Mouse (Mus musculus) kidney, embryonic 15.5 days (tissue): ENCODE results near the gene Wnk3. TPM values are rescaled to one million over a fixed set of nuclear protein-coding genes. Genes with fewer than 3 reads are reported as not detected.
"Not testable (repeated sequence)": the region's sequence is repeated elsewhere in the genome, so short reads cannot be mapped to it uniquely, and the experiment has no call there.

Experiments used
- ATAC-seq: fragments of 200-750 bp; cut with Nextera tagmentation; replicated peaks from 2 replicates; pipeline ENCODE4 v1.8.0; 2017; ENCODE audit warnings: moderate TSS enrichment; ENCODE audit not compliant: low FRiP score
- H3K27ac ChIP-seq: fragments of 300-500 bp; sonication (generic); 2 replicates; pipeline ENCODE4 v1.5.1; 2015; ENCODE audit warnings: mild to moderate bottlenecking, inconsistent platforms
- H3K27me3 ChIP-seq: fragments of 300-500 bp; sonication (generic); 2 replicates; pipeline ENCODE4 v1.6.1; 2015; ENCODE audit warnings: inconsistent platforms
- H3K36me3 ChIP-seq: fragments of 300-500 bp; sonication (generic); 2 replicates; pipeline ENCODE4 v1.6.1; 2015; ENCODE audit warnings: inconsistent platforms
- H3K4me1 ChIP-seq: fragments of 300-500 bp; sonication (generic); 2 replicates; pipeline ENCODE4 v1.6.1; 2015; ENCODE audit warnings: inconsistent platforms
- H3K4me2 ChIP-seq: fragments of 300-500 bp; sonication (generic); 2 replicates; pipeline ENCODE4 v1.6.1; 2015; ENCODE audit warnings: moderate library complexity, mild to moderate bottlenecking, inconsistent platforms
- H3K4me3 ChIP-seq: fragments of 300-500 bp; sonication (generic); replicated peaks from 2 replicates; pipeline ENCODE4 v1.5.1; 2015; ENCODE audit warnings: mild to moderate bottlenecking, inconsistent platforms
- H3K9ac ChIP-seq: fragments of 300-500 bp; sonication (generic); 2 replicates; pipeline ENCODE4 v1.6.1; 2015; ENCODE audit warnings: mild to moderate bottlenecking, inconsistent platforms
- H3K9me3 ChIP-seq: fragments of 300-500 bp; sonication (generic); replicated peaks from 2 replicates; pipeline ENCODE4 v1.6.1; 2016; ENCODE audit warnings: inconsistent platforms
- WGBS: fragments of 180-500 bp; shearing (Covaris S2); methylation state at CpG from one replicate; pipeline ENCODE4 v1.1.7; 2015; ENCODE audit warnings: mixed read lengths; 5-methylcytosine and 5-hydroxymethylcytosine counted together
- polyA plus RNA-seq: library from polyadenylated mRNA; unstranded; fragments of >200 nt; fragmentation: Nextera tagmentation; extraction: Ambion mirVana; gene quantifications from 2 replicates; pipeline ENCODE4 v1.2.1, GENCODE M21; 2015

Gene Wnk3
- 1.9 and 2.2 TPM in 2 replicates for polyA plus RNA-seq

GRCm38 (mm10) chrX:151197778-151198177, at the start of gene Wnk3:
Gene Wnk3 (plus strand): TSS chrX:151198078.
- H3K9me3 ChIP-seq, result no peaks in the 10 kb centered on the region

DNA sequence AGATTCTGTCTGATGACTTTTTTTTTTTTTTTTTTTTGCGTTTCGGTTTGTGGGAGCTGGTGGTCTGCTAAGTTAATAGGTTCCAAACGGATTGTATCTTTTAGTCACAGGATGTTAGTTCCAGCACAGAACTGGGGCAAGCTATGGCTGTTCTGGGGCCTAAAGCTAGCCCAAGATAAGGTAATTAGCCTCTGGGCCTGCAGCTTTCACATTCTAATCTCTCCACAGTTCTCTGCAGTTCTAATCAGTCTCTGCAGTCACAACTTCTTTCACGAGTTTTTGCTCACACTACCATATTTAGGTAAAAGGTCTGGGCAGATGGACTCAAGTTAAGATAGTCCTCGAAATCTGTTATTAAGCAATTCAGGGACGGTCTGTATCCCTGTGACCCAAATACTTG, 39.5 kb upstream of the Wnk3 start:
- Histone ChIP-seq H3K36me3 (no peaks in the 10 kb centered on the region), H3K4me2 (no peak overlapping the region), H3K4me1 (no peaks in the 10 kb centered on the region), H3K4me3 (no peak overlapping the region), H3K9ac (no peak overlapping the region), H3K27me3 (no peaks in the 10 kb centered on the region; the same call in 1 of the 2 replicates), H3K27ac (no peak overlapping the region), H3K9me3 (no peaks in the 10 kb centered on the region)
- 66% methylated on average over 6 of the region's 6 CpGs for WGBS
- no peak for ATAC-seq

More at GRCm38 (mm10) chrX:151197778-151198177, at the start of gene Wnk3:
- no peak for ATAC-seq
- Histone ChIP-seq H3K4me2 (no peak within 1 kb of the TSS), H3K27ac (no peak within 1 kb of the TSS), H3K27me3 (peaks cover 5% of the 10 kb centered on the region; the same call in 1 of the 2 replicates), H3K9ac (no peak within 1 kb of the TSS), H3K4me3 (no peak within 1 kb of the TSS), H3K36me3 (no peaks in the 10 kb centered on the region), H3K4me1 (no peaks in the 10 kb centered on the region)
- 95% methylated on average over 2 of the region's 2 CpGs for WGBS

DNA sequence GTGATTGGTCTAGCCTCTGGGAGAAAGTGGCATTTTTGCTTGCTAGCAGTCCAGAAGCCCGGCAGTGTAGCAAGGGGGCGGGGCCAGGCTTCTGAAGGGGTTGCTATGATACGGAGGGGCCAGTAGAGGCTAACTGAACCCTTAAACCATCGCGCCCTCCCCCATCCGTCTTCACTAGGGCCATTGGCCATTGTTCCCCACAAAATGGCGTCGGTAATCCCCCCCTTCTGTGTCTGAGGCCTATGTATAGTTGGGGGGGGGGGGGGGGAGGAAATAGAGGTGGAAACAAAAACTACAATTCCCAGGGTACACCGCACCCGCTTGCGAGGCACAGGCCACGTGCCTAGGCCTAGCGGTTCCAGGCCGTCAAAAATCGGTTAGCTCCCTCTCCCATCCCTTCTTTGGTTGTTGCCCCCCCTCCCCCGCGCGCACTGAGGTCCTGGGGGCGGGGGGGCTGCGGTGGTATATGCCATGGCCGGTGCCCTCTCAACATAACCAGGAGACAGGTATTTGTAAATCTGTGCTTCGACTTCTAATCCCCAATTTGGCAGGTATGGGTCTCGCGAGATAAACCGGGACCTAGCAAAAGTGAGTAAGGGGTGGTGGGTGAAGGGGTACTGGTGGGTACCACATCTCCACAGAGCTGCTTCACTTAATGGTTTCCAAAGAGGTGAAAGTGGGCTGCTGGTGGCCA, 29.3 kb upstream of the Wnk3 start:
- ATAC-seq, result peak; percentile 79
- 17% methylated on average over 25 of the region's 25 CpGs for WGBS
- H3K4me1 ChIP-seq, result 0 out of 2 replicates have a peak, but pooled peaks cover 4% of the 10 kb centered on the region
- peak overlapping the region; percentile 82 for H3K27ac ChIP-seq
- H3K9ac ChIP-seq, result peak overlapping the region; percentile 35; the same call in 1 of the 2 replicates
- 0 out of 2 replicates have a peak, but pooled peaks cover 2% of the 10 kb centered on the region for H3K27me3 ChIP-seq
- no peaks in the 10 kb centered on the region for H3K36me3 ChIP-seq
- peak overlapping the region; percentile 65 for H3K4me2 ChIP-seq
- H3K4me3 ChIP-seq, result peak overlapping the region; percentile 55
- no peaks in the 10 kb centered on the region for H3K9me3 ChIP-seq

DNA sequence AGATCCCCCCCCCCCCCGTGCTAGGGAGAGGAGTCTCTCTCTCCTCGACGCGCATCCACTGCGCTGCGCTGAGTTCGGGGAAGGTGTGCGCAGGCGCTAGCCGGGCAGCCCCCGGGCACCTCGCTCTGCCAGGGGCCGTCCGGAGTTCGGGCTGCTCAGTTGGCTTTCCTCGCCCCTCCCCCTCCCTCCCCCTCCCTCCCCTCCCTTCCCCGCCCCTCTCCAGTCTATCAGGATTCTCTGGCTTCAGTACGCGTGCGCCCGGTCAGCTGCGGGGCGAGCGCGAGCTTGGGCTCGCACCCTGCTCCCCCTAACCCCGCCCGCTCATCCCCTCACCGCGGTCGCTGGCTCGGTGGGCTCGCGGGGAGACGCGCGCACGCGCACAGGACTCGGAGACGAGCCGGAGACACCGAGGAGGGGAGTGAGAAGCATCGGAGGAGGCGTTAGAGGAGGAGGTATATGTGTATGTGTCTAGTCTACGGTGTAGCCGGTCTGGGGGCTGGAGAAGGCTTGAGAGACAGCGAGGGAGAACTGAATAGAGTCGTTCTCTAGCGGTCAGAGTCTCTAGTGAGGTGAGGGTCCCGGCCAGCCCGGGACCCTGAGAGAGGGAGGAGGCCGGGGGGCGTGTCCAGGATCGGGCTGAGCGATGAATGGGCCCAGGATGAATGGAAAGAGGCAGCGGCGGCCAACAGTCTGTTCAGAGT, 28.5 kb upstream of the Wnk3 start:
- H3K4me3 ChIP-seq, result peak overlapping the region; percentile 55
- 0 out of 2 replicates have a peak, but pooled peaks cover 4% of the 10 kb centered on the region for H3K4me1 ChIP-seq
- 0 out of 2 replicates have a peak, but pooled peaks cover 2% of the 10 kb centered on the region for H3K27me3 ChIP-seq
- 25% methylated on average over 56 of the region's 58 CpGs for WGBS
- no peaks in the 10 kb centered on the region for H3K36me3 ChIP-seq
- peak overlapping the region; percentile 42 for H3K9ac ChIP-seq
- no peaks in the 10 kb centered on the region for H3K9me3 ChIP-seq
- ATAC-seq, result peak; percentile 94
- H3K4me2 ChIP-seq, result peak overlapping the region; percentile 65
- peak overlapping the region; percentile 82 for H3K27ac ChIP-seq

- H3K9me3 ChIP-seq, ATAC-seq, H3K27me3 ChIP-seq, H3K9ac ChIP-seq, H3K27ac ChIP-seq, H3K4me3 ChIP-seq, H3K4me2 ChIP-seq, H3K36me3 ChIP-seq, H3K4me1 ChIP-seq: not testable (repeated sequence)
- WGBS, result 71% methylated on average over 3 of the region's 3 CpGs
Observed at GRCm38 (mm10) chrX:151173134-151173533, 24.7 kb upstream of the Wnk3 start.

GRCm38 (mm10) chrX:151298329-151298728, 100.5 kb downstream of the Wnk3 start:
- Histone ChIP-seq H3K4me2 (no peak overlapping the region), H3K9ac (no peak overlapping the region), H3K9me3 (no peaks in the 10 kb centered on the region), H3K4me1 (no peaks in the 10 kb centered on the region), H3K4me3 (no peak overlapping the region), H3K27me3 (peaks cover 13% of the 10 kb centered on the region; the same call in 1 of the 2 replicates), H3K36me3 (0 out of 2 replicates have a peak, but pooled peaks cover 7% of the 10 kb centered on the region), H3K27ac (no peak overlapping the region)
- no peak for ATAC-seq

DNA sequence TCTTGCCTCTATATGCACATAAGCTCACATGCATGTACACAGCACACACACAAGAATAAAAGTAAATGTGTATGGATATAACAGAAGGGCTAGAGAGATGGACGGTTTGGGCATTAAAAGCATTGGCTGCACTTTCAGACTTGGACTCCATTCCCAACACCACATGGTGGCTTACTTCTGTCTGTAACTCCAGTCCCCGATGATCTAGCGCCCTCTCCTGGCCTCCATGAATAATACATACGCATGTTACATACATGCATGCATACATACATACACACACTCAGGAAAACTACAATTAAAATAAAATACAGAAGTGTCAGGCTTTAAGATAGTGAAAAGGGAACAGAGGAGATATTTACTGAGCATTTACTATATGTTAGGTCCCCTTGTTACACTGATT, 115.9 kb downstream of the Wnk3 start:
- H3K36me3 ChIP-seq, result no peaks in the 10 kb centered on the region
- no peak overlapping the region for H3K4me3 ChIP-seq
- no peak overlapping the region for H3K27ac ChIP-seq
- H3K27me3 ChIP-seq, result peaks cover 26% of the 10 kb centered on the region
- H3K4me2 ChIP-seq, result no peak overlapping the region
- H3K9ac ChIP-seq, result no peak overlapping the region
- no peaks in the 10 kb centered on the region for H3K4me1 ChIP-seq
- WGBS, result 83% methylated on average over 4 of the region's 4 CpGs
- no peaks in the 10 kb centered on the region for H3K9me3 ChIP-seq
- no peak for ATAC-seq

- 86% methylated on average over 2 of the region's 2 CpGs for WGBS
- Histone ChIP-seq H3K9ac (no peak overlapping the region), H3K4me2 (no peak overlapping the region), H3K9me3 (no peaks in the 10 kb centered on the region), H3K36me3 (no peaks in the 10 kb centered on the region), H3K27me3 (peaks cover 16% of the 10 kb centered on the region), H3K27ac (no peak overlapping the region), H3K4me1 (no peaks in the 10 kb centered on the region), H3K4me3 (no peak overlapping the region)
- ATAC-seq, result no peak
Observed at GRCm38 (mm10) chrX:151333615-151334014, 135.7 kb downstream of the Wnk3 start.

GRCm38 (mm10) chrX:151337804-151338203, 139.9 kb downstream of the Wnk3 start:
- Histone ChIP-seq H3K27me3 (peaks cover 45% of the 10 kb centered on the region), H3K9ac (no peak overlapping the region), H3K9me3 (no peaks in the 10 kb centered on the region), H3K27ac (no peak overlapping the region), H3K4me3 (no peak overlapping the region), H3K4me1 (no peaks in the 10 kb centered on the region), H3K36me3 (no peaks in the 10 kb centered on the region), H3K4me2 (no peak overlapping the region)
- no peak for ATAC-seq
- 71% methylated on average over 4 of the region's 4 CpGs for WGBS

GRCm38 (mm10) chrX:151343761-151344500, 146.1 kb downstream of the Wnk3 start, which contains the start of gene Fam120c:
Gene Fam120c (plus strand): TSS chrX:151344175.
- H3K9ac ChIP-seq, result peak within 1 kb of the TSS; percentile 60
- 11% methylated on average over 47 of the region's 56 CpGs for WGBS
- ATAC-seq, result peak; percentile 95

GRCm38 (mm10) chrX:151344501-151344984, 146.7 kb downstream of the Wnk3 start:
- 15% methylated on average over 31 of the region's 33 CpGs for WGBS

More at GRCm38 (mm10) chrX:151343761-151344500, 146.1 kb downstream of the Wnk3 start, which contains the start of gene Fam120c:
- no peaks in the 10 kb centered on the region for H3K9me3 ChIP-seq
- H3K4me2 ChIP-seq, result peak within 1 kb of the TSS; percentile 71
- peak within 1 kb of the TSS; percentile 89 for H3K27ac ChIP-seq
- H3K36me3 ChIP-seq, result no peaks in the 10 kb centered on the region
- 0 out of 2 replicates have a peak, but pooled peaks cover 10% of the 10 kb centered on the region for H3K4me1 ChIP-seq
- H3K4me3 ChIP-seq, result peak within 1 kb of the TSS; percentile 71
- peaks cover 44% of the 10 kb centered on the region for H3K27me3 ChIP-seq

More at GRCm38 (mm10) chrX:151344501-151344984, 146.7 kb downstream of the Wnk3 start:
- Histone ChIP-seq H3K27me3 (peaks cover 38% of the 10 kb centered on the region), H3K9me3 (no peaks in the 10 kb centered on the region), H3K36me3 (no peaks in the 10 kb centered on the region), H3K27ac (peak overlapping the region; percentile 89), H3K4me3 (peak overlapping the region; percentile 71), H3K4me1 (0 out of 2 replicates have a peak, but pooled peaks cover 10% of the 10 kb centered on the region), H3K4me2 (peak overlapping the region; percentile 71), H3K9ac (peak overlapping the region; percentile 60)
- no peak; the same call in none of the 2 replicates for ATAC-seq
